Mouse (Mus musculus) cerebellum, adult 11 months (tissue): Measurements from ENCODE around the gene Zbtb22.
"Not testable (repeated sequence)": the region's sequence is repeated elsewhere in the genome, so short reads cannot be mapped to it uniquely, and the experiment has no call there.

Experiments used
- DNase-seq: peaks from one replicate; pipeline ENCODE4 v3.0.0; 2022

Gene Zbtb22

DNA sequence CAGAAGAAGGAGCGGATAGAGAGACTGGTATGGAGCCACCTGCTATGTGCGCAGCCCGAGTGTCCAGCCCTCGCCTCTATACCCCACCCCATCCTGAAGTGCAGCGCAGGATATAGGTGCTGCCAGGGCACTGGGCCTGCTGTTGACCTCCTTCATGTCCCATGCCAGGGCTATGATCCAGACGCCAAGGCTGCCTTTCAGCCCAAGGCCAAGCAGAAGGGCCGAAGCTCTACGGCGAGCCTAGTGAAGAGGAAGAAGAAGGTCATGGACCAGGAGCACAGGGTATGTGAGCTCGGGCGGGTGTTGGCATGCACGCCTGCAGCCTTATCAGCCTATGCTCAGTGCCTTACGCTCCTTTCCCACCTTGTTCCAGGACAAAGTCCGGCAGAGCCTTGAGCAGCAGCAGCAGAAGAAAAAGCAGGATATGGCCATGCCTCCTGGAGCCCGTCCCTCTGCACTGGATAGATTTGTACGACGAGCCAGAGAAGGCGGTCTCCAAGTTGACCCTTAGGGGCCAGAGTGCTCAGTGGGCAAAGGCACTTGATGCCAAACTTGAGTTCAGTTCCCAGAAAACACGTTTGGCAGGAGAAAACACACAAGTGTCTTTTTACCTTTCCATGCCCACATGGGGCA is 33.3 kb downstream of the Zbtb22 start:
- DNase-seq = no peak

DNA sequence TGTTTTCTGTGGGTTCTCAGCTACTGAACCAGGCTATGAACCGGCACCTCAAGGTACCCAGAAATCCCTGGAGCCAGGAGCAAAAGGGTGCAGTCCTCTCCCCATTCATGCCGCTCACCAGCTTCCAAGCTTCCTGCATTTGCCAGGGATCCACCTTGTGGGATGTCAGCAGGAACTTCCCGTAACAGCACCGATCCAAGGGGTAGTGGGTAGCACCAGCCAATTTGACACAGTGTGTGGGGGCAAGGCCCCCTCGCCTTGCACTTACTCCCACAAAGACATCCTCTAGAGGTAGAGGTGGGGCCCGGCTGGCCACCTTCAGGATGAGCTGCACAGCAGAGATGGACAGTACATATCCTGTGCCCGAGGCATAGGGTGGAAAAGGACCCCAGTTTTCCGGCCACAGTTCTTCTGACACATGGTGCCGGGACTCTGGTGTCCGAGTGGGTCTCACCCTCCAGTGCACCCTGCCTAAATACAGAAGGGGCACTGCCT is 34.5 kb downstream of the Zbtb22 start:
- DNase-seq = no peak

DNA sequence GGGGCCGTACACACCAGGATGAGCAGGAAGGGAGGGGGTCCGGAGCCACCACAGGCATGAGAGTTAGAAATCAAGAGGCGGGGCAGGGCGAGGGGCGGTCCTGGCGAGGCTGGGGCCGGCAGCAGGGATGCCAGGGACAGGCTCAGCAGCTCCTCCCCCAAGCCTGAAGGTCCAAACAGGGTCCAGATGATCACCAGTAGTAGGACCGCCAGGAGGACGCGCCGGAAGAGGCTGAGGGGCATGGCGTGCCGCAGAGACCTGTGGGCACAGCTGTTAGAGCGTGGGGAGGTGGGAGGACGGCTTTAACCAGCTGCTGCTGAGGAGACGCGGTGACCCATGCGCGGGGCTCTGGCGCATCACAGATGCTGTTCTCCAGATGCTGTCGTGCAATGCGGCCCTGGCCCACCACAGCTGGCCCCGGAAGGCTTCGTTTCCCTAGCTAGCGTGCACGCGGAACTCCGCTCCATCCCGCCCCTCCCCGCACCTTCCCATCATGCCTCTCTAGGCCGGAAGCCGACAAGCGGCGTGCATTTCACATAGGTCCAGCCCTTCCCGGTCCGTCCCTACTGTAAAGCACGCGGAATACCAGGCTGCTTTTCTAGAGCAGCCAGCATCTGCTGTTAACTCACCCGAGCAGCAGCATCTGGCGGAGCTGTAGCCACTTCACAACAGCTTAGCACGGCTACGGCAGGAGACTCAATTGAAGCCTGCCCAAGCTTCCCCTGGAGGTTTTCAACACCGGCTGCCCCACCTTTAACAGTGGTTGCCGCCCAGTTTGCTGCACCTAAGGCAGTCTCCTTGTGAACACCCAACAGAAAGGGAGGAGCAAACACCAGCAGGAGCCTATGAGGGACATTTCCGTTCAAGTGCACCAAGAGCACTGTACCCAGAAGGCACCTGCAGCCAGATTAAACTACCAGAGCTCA is 35.6 kb downstream of the Zbtb22 start, which contains the start of gene B3galt4:
Gene B3galt4, minus strand, starts transcription at position 468 of the 926 bp plus-strand sequence.
- DNase-seq = no peak

DNA sequence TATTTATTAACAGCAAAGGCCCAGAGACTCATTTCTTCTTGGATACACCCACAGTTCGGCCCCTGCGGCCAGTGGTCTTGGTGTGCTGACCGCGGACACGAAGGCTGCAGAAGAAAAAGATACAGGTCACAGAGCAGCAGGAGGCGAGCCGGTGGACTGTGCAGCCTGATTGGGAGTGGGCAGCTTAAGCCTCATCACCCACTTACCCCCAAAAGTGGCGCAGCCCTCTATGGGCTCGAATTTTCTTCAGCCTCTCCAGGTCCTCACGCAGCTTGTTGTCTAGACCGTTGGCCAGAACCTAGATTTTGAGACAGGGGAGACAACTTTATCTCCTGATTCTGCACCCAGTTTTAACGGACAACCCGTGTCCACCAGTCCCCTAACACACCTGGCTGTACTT is 36.3 kb downstream of the Zbtb22 start:
- not testable (repeated sequence) for DNase-seq

DNA sequence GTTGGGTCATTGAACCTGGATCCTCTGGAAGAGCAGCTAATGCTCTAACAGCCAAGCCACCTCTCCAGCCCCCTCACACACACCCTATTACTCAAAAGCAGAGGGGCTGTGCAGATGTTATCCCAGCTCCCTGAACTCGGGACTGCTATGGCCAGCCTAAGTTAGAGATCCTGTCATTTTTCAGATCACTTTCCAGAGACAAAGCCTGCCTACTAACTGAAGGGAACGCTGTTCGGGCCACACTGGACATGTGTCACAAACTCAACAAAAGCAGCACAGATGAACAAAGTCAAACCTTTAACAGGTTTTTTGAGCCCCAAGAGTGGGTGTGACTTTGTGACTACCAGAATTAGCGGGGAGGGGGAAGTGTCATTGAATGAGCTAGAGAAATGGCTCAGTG is 37.2 kb downstream of the Zbtb22 start:
- no peak for DNase-seq

DNA sequence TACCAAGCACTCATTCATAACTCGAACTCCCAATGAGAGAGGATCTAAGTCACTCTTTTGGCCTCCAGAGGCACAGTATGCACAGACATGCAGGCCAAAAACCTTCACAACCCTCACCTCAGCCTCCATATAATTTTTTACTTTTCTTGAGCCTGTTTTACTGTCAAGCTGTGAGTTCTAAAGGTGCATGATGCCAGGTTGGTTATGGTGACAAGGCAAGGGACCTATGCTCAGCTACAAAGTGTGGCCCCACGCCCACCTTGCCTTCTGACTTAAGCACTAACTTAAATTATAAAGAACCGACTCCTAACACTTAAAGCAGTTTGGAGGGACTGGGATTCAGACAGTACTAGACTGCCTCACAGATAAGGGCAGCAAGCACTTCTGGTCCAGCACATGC is 37.6 kb downstream of the Zbtb22 start:
- no peak for DNase-seq

DNA sequence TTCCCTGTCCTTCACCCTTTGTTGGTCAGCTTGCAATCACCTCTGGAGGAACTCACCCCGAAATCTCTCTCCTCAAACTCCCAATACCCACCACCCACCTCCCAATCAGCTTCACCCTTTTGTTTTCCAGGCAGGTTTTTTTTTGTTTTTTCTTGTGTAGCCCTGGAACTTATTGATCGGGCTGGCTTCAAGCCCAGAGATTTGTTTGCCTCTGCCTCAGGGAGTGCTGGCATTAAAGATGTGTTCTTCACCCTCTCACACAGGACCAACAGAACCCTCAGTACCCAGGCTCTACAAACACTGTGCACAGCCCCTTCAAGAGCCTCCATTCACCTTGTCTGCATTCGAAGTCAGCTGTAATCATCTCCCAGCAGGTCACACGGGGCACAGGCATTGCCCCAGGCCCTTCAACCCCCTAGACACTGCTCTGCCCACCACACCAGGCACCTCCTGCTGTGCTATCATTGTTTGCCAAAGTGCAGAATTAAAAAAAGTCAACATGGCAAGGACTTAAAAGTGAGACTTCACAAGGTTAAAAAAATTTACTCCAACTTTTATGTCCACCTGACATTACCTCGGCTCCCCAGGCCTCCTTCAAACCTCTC is 38.4 kb downstream of the Zbtb22 start:
- DNase-seq = no peak

DNA sequence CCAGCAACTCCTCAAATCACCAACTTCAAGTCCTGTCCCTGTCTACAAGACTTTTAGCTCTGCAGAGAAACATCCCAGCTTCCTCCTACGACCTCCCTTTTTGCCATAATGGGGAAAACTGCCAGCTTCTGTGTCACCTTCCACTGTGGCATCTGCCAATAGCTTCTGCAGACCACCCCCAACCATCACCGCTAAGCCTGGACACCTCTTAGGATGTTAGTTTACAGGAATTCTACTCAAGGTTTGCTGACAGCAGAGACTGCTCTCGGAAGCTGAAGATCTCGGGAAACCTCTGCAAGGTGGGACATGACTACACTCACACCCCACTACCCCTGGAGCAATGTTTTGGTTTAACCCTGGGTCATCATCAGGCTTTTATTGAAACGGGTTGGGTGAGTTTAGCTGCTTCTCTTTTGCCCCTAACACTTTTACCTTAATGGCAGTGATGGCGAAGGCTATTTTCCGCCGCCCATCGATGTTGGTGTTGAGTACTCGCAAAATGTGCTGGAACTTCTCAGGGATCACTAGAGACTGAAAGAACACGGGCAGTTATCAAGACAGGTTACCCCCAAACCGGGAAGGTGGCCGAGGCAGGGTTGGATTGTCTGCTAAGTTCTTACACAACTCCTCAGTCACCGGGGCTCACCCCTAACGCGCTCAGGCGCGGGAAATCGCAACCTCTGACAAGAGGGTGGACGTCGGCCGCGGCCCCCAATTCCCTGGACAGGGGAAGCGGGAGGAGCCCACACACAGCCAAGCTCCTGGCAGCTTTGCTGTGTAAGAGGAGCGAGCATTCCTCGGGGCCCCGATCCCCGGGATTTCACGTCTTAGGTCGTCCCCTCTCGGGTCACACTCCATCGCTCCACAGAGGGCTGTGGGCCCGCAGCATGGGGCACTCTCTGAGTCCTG is 39.2 kb downstream of the Zbtb22 start:
- DNase-seq = no peak

DNA sequence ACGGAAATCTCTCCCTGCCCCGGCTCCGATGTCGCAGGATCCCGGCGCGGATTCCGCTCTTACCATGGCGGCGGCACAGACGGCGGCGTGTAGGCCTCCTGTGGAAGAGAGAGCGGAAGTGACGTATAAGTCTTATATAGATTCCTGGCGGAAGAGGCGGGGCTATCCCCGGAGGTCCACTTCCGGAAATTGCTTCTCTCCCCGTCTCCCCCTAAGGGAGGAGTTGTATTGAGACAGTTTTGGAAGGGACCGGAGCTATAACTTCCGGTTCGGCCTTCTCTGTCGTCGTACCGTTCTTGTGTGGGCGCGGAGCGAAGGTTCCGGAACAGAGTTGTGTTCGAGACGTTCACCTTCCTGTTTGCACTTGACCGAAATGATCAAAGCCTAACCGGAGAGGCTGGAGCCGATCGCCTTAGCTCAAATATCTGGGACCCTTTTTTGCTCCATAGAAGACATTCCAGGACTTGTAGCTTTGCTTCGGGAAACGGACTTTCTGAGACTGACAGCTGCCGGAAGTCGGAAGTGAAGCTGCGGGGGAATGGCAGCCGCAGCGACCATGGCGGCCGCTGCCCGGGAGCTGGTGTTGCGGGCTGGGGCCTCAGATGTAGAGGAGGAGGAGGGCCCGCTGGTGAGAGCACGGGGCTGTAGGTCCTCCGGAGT is 40.0 kb downstream of the Zbtb22 start, which contains the start of the genes Vps52 and Rps18:
Gene Vps52, plus strand, starts transcription at position 258 of the 660 bp plus-strand sequence.
Gene Rps18, minus strand, starts transcription at position 447 of the 660 bp plus-strand sequence.
- peak; percentile 98 for DNase-seq

DNA sequence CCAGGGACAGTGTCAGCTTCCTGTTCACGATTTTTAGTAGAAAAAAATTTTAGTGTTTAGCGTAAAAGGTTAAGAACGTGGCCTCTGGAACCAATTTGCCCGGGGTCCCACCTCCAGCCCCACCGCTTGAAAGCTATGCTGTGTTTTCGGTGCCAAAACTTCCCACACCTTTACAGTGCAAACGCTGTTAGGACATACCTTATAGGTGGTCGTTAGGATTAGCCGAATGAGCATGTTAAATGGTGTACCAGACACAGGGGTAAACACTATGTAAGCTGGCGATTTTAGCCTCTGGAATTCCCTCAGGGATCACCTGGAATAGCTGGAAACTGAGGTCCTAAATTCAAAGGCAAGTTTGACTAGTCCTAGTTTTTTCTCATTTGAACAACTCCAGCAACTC is 40.6 kb downstream of the Zbtb22 start:
- no peak for DNase-seq

DNA sequence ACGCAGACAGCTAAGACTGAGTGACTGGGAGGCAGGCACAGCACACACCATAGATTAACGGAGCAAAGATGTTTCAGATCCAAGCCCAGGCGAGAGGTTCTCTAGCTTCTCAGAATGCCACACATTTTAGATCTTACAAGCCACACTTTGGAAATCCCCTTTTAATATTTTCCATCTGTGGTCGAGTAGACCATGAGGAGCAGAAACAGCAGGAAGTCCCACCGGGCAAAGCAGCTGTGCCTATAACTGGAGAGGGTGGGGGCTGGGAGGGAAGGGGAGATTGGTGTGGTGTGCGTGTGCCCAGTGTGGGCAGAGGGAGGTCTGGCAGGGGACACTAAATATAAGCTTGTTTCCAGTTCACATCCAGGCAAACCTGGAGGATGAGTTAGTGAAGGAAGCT is 41.8 kb downstream of the Zbtb22 start:
- DNase-seq = no peak

DNA sequence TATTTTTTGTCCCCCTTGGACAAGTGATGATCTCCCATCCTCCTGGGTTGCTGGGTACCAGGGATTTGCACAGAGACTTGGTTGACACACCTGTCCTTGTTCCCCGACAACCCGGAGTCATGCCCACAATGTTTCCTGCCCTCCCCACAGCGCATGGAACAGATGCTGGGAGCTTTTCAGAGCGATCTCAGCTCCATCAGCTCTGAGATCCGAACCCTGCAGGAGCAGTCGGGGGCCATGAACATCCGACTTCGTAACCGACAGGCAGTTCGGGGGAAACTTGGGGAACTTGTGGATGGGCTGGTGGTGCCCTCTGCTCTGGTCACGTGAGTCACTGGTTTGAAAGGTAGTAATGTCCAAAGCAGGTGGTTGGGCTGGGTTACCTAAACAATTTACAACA is 42.7 kb downstream of the Zbtb22 start:
- DNase-seq = no peak

DNA sequence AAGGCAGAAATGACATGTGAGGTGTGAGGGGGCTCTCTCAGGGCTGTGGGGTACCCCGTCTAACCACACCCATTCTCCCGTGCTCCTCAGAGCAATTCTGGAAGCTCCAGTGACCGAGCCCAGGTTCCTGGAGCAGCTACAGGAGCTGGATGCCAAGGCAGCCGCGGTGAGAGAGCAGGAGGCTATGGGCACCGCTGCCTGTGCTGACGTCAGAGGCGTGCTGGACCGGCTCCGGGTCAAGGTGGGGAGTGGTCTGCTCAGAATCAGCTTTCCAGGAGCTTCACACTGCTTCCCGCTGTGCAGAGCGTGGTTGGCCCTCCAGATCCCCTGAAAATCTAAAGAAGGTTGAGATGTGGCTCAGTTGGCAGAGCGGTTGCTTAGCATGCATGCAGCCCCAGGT is 43.4 kb downstream of the Zbtb22 start:
- no peak for DNase-seq

DNA sequence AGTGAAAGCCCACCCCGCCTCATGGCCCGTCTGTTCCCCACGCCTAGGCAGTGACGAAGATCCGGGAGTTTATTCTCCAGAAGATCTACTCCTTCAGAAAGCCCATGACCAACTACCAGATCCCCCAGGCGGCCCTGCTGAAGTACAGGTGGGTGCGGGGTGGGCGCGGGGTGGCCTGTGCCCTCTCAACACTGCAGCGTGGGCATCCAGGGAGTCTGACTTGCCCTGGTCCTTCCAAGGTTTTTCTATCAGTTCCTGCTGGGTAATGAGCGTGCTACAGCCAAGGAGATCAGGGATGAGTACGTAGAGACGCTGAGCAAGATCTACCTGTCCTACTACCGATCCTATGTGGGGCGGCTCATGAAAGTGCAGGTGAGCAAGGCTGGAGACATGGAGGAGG is 44.2 kb downstream of the Zbtb22 start:
- no peak for DNase-seq

DNA sequence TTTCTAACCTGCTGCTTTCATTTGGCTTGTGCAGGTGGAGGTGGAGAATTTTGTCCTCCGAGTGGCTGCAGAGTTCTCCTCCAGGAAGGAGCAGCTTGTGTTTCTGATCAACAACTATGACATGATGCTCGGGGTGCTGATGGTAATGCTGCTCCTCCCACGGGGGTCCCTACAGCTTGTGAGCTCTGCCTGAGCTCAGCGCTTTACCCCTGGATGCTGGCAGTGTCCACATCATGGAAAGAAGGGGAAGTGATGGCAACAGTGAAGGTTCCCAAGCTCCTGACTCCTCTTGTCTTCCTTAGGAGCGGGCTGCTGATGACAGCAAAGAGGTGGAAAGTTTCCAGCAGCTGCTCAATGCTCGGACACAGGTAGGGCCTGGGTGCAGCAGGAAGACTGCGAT is 47.2 kb downstream of the Zbtb22 start:
- no peak for DNase-seq

DNA sequence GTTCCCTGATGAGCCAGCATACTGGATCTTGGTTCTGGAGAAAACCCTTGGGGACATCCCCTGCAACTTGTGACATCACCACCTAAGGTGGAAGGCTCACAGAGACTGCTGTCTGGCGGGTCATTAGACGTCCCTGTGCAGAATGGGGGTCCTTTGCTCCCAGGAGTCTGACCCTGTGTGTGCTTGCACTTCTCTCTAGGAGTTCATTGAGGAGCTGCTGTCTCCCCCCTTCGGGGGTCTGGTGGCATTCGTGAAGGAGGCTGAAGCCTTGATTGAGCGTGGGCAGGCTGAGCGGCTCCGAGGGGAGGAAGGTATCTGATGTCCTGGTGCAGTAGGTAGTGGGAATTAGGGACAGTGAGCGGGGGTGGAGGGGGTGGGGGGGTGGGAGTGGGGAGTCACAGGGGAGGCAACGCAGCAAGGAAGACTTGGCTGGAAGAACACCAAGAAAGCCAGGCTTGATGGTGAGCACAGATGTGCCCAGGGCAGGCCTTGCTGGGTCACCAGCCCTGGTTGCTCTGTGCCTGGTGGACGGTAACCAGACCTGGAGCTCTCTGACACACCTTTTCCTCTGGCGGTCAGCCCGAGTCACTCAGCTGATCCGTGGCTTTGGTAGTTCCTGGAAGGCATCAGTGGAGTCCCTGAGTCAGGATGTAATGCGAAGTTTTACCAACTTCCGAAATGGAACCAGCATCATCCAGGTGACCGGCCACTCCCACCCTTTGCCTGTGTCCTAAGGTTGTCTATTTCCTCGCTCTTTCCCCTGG is 49.6 kb downstream of the Zbtb22 start:
- no peak for DNase-seq

DNA sequence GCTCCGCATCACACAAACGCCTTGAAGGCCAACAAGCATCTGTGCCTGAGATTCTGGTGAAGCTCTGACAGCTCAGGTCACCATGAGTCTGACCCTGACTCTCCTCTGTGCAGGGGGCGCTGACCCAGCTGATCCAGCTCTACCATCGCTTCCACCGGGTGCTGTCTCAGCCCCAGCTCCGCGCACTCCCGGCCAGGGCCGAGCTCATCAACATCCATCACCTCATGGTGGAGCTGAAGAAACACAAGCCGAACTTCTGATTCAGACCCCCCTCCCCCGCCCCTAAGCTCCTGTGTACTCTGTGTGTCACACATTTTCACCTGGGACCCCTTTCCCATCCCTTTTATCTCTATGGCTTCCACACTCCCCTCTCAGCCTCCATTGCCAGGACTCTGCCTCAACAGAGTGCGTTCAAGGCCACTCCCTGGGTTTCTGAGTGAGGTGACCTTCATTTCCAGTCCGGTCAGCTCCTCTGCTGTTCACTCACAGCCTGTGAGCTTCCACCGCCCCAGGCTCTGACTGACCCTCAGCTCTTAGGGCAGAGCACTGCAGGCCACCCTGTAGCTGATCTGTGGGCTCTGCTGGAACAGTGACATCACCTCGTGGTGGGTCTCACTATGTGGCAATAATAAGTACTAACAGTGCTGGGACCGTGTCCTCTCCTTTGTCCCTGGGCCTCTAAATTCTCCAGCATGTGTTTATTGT is 50.3 kb downstream of the Zbtb22 start:
- DNase-seq = no peak

DNA sequence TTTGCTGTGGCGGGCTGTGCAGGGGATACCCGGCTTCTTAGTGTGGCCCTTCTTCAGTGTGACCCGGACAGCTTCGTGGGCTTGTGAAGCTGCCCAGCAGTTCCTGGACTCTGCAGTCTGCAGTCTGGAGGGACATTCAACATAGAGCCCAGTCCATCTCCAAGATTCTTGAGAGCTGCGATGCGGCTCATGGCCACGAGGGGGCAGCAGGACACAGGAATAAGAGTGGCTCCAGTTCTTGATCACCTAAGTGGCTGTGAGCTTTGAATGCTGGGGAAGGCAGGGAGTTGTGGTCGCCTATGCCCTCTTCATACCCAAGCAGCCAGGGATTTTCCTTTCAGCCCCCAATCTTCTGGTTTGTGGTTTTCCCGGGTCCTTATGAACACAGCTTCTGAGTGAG is 52.8 kb downstream of the Zbtb22 start:
- peak; percentile 73 for DNase-seq
